Mouse (Mus musculus) lung, embryonic 16.5 days (tissue): ENCODE data around the gene Ndufs2. TPM values are rescaled to one million over a fixed set of nuclear protein-coding genes. Genes with fewer than 3 reads are reported as not detected.
A peak's percentile ranks its signal among the peaks of the same experiment; 100 is the strongest.

ENCODE experiments used
- ATAC-seq: fragments of 200-750 bp; cut with Nextera tagmentation; 2 replicates; pipeline ENCODE4 v1.8.0; 2017; ENCODE audit warnings: low read depth, mild to moderate bottlenecking, moderate library complexity
- H3K27ac ChIP-seq: fragments of 300-500 bp; sonication (generic); 2 replicates; pipeline ENCODE4 v1.5.1; 2014; ENCODE audit warnings: mild to moderate bottlenecking, control low read depth, low read length
- H3K27me3 ChIP-seq: fragments of 300-500 bp; sonication (generic); 2 replicates; pipeline ENCODE4 v1.6.1; 2014; ENCODE audit warnings: low read depth, low read length, mixed read lengths; ENCODE audit not compliant: control insufficient read depth, insufficient read depth
- H3K36me3 ChIP-seq: fragments of 300-500 bp; sonication (generic); 2 replicates; pipeline ENCODE4 v1.6.1; 2014; ENCODE audit warnings: low read length; ENCODE audit not compliant: control insufficient read depth, insufficient read depth
- H3K4me1 ChIP-seq: fragments of 300-500 bp; sonication (generic); replicated peaks from 2 replicates; pipeline ENCODE4 v1.6.1; 2014; ENCODE audit warnings: low read length, mixed read lengths; ENCODE audit not compliant: control insufficient read depth, insufficient read depth
- H3K4me2 ChIP-seq: fragments of 300-500 bp; sonication (generic); 2 replicates; pipeline ENCODE4 v1.6.1; 2014; ENCODE audit warnings: low read depth, low read length, control low read depth
- H3K4me3 ChIP-seq: fragments of 300-500 bp; sonication (generic); 2 replicates; pipeline ENCODE4 v1.5.1; 2014; ENCODE audit warnings: mild to moderate bottlenecking, low read length, control low read depth
- H3K9ac ChIP-seq: fragments of 300-500 bp; sonication (generic); 2 replicates; pipeline ENCODE4 v1.6.1; 2014; ENCODE audit warnings: low read length, control low read depth
- H3K9me3 ChIP-seq: fragments of 300-500 bp; sonication (generic); 2 replicates; pipeline ENCODE4 v1.6.1; 2016; ENCODE audit warnings: low read length; ENCODE audit not compliant: control insufficient read depth
- WGBS: fragments of 180-500 bp; shearing (Covaris S2); extraction: QIAGEN DNeasy Blood & Tissue Kit; methylation state at CpG from one replicate; pipeline ENCODE4 v1.1.7; 2014; 5-methylcytosine and 5-hydroxymethylcytosine counted together
- polyA plus RNA-seq: library from polyadenylated mRNA; unstranded; fragments of >200 nt; fragmentation: Nextera tagmentation; extraction: Ambion mirVana; gene quantifications from 2 replicates; pipeline ENCODE4 v1.2.1, GENCODE M21; 2015

Gene Ndufs2
- polyA plus RNA-seq, 1 experiment from 2014 or later: 230 TPM

GRCm38 (mm10) chr1:171271196-171271595 lies 20.0 kb upstream of the Ndufs2 start:
- no peaks in the 10 kb centered on the region for H3K27me3 ChIP-seq
- H3K4me2 ChIP-seq: peak overlapping the region; percentile 73
- H3K4me1 ChIP-seq: peaks cover 15% of the 10 kb centered on the region
- no peak for ATAC-seq
- H3K36me3 ChIP-seq: peaks cover 31% of the 10 kb centered on the region
- peak overlapping the region; percentile 81 for H3K9ac ChIP-seq
- H3K9me3 ChIP-seq: no peaks in the 10 kb centered on the region
- peak overlapping the region; percentile 80 for H3K27ac ChIP-seq
- 25% methylated on average over 9 of the region's 9 CpGs for WGBS
- peak overlapping the region; percentile 77 for H3K4me3 ChIP-seq

- under 1% methylated on average over 19 of the region's 19 CpGs for WGBS
- Histone ChIP-seq H3K9me3 (no peaks in the 10 kb centered on the region), H3K4me3 (peak overlapping the region; percentile 77), H3K27me3 (no peaks in the 10 kb centered on the region), H3K4me1 (peaks cover 15% of the 10 kb centered on the region), H3K4me2 (peak overlapping the region; percentile 73), H3K27ac (peak overlapping the region; percentile 80), H3K36me3 (peaks cover 26% of the 10 kb centered on the region), H3K9ac (peak overlapping the region; percentile 81)
- peak; percentile 82 for ATAC-seq
These were observed 19.3 kb upstream of the Ndufs2 start for GRCm38 (mm10) chr1:171270573-171270900.

- Histone ChIP-seq H3K36me3 (peaks cover 21% of the 10 kb centered on the region), H3K9me3 (no peaks in the 10 kb centered on the region), H3K4me3 (peak within 1 kb of the TSS; percentile 77), H3K4me1 (peaks cover 15% of the 10 kb centered on the region), H3K27ac (peak within 1 kb of the TSS; percentile 80), H3K4me2 (peak within 1 kb of the TSS; percentile 73), H3K27me3 (no peaks in the 10 kb centered on the region), H3K9ac (peak within 1 kb of the TSS; percentile 81)
- peak; percentile 96 for ATAC-seq
- WGBS: 4% methylated on average over 36 of the region's 36 CpGs
These were observed 18.8 kb upstream of the Ndufs2 start, which contains the start of gene B4galt3 for GRCm38 (mm10) chr1:171269848-171270572. TSS of gene B4galt3 (plus strand) at chr1:171270328.

- H3K27ac ChIP-seq: no peak overlapping the region
- H3K4me1 ChIP-seq: peaks cover 19% of the 10 kb centered on the region
- WGBS: 70% methylated on average over 1 of the region's 1 CpGs
- H3K4me2 ChIP-seq: no peak overlapping the region
- no peak overlapping the region for H3K9ac ChIP-seq
- no peak for ATAC-seq
- peaks cover 6% of the 10 kb centered on the region; the same call in 1 of the 2 replicates for H3K36me3 ChIP-seq
- no peaks in the 10 kb centered on the region for H3K27me3 ChIP-seq
- no peaks in the 10 kb centered on the region for H3K9me3 ChIP-seq
- no peak overlapping the region for H3K4me3 ChIP-seq
These were observed 17.2 kb upstream of the Ndufs2 start for GRCm38 (mm10) chr1:171268341-171268740.

GRCm38 (mm10) chr1:171265971-171266744 lies 15.0 kb upstream of the Ndufs2 start:
- H3K27ac ChIP-seq: no peak overlapping the region
- ATAC-seq: no peak
- H3K27me3 ChIP-seq: no peaks in the 10 kb centered on the region
- H3K9me3 ChIP-seq: no peaks in the 10 kb centered on the region
- WGBS: 42% methylated on average over 4 of the region's 4 CpGs
- H3K4me2 ChIP-seq: no peak overlapping the region
- H3K4me3 ChIP-seq: no peak overlapping the region
- H3K36me3 ChIP-seq: no peaks in the 10 kb centered on the region
- H3K9ac ChIP-seq: no peak overlapping the region
- H3K4me1 ChIP-seq: peaks cover 22% of the 10 kb centered on the region

GRCm38 (mm10) chr1:171263666-171264461 lies 12.7 kb upstream of the Ndufs2 start:
- no peaks in the 10 kb centered on the region for H3K9me3 ChIP-seq
- peak overlapping the region; percentile 92 for H3K27ac ChIP-seq
- H3K4me1 ChIP-seq: peaks cover 31% of the 10 kb centered on the region
- 65% methylated on average over 3 of the region's 3 CpGs for WGBS
- peak; percentile 5 for ATAC-seq
- no peak overlapping the region for H3K9ac ChIP-seq
- no peak overlapping the region for H3K4me3 ChIP-seq
- H3K4me2 ChIP-seq: no peak overlapping the region
- no peaks in the 10 kb centered on the region for H3K36me3 ChIP-seq
- H3K27me3 ChIP-seq: no peaks in the 10 kb centered on the region

GRCm38 (mm10) chr1:171263185-171263611 lies 12.0 kb upstream of the Ndufs2 start:
- peak overlapping the region; percentile 97 for H3K27ac ChIP-seq
- no peaks in the 10 kb centered on the region for H3K27me3 ChIP-seq
- H3K4me2 ChIP-seq: peak overlapping the region; percentile 48; the same call in 1 of the 2 replicates
- no peaks in the 10 kb centered on the region for H3K36me3 ChIP-seq
- WGBS: 0% methylated on average over 1 of the region's 2 CpGs
- no peak overlapping the region for H3K4me3 ChIP-seq
- peaks cover 31% of the 10 kb centered on the region for H3K4me1 ChIP-seq
- ATAC-seq: peak; percentile 93
- H3K9me3 ChIP-seq: no peaks in the 10 kb centered on the region
- H3K9ac ChIP-seq: no peak overlapping the region

- H3K36me3 ChIP-seq: no peaks in the 10 kb centered on the region
- H3K4me3 ChIP-seq: peak overlapping the region; percentile 24
- H3K4me1 ChIP-seq: peaks cover 31% of the 10 kb centered on the region
- peak overlapping the region; percentile 48 for H3K4me2 ChIP-seq
- H3K9me3 ChIP-seq: no peaks in the 10 kb centered on the region
- peak overlapping the region; percentile 97 for H3K27ac ChIP-seq
- H3K27me3 ChIP-seq: no peaks in the 10 kb centered on the region
- ATAC-seq: peak; percentile 88
- 1% methylated on average over 8 of the region's 8 CpGs for WGBS
- peak overlapping the region; percentile 38; the same call in 1 of the 2 replicates for H3K9ac ChIP-seq
These were observed 11.5 kb upstream of the Ndufs2 start for GRCm38 (mm10) chr1:171262594-171263130.
